Mouse (Mus musculus): ENCODE measurements around the gene Kcnip1. TPM values are rescaled to one million over a fixed set of nuclear protein-coding genes. Genes with fewer than 3 reads are reported as not detected.
A peak's percentile ranks its signal among the peaks of the same experiment; 100 is the strongest.

Gene Kcnip1
- polyA plus RNA-seq, 1 experiment from 2014 or later, result not detected

DNA sequence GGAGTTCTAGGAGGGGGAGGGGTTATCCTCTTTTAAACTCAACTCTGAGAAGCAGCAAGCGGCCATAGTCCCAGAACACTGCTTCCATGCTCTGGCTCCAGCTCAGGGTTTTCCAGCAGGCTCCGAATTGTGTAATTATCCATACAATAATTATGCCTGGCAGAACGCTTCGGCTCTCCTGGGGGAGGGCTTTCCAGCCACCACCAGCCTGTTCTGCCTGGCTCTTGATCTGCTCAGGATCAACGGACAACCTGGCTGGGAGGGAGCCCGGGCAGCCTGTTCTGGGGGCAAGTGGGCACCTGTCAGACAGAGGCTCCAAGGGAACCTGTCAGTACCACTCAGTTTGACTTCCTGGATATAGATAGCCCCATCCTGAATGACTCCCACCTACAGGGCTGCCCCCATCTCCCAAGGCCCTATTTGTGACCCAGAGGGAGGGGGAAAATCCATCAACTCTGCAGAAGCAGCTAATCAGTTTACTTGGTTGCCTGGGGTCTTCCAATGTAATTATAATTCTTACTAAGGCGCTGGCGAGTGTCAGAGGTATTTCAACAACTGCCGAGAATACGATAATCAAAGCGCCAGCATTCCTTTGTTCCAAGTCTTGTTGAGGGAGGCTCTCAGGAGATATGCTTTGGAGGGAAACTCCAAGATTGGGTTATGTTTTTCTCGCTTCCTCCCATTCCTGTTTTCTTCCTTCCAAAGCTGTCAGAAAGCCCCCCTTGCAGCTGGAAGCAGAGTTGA lies 165.7 kb downstream of the Kcnip1 start:
- WGBS, result 40% methylated on average over 12 of the region's 12 CpGs
- ATAC-seq (replicated peaks; ENCODE audit: insufficient number of reproducible peaks, insufficient read depth, low FRiP score, low read depth), result no peak; the same call in 1 of the 2 replicates
- no peak overlapping the region for H3K27ac ChIP-seq
- no peak overlapping the region for H3K4me2 ChIP-seq
- H3K9me3 ChIP-seq (replicated peaks), result no peaks in the 10 kb centered on the region
- H3K4me1 ChIP-seq (replicated peaks), result no peaks in the 10 kb centered on the region
- H3K9ac ChIP-seq, result no peak overlapping the region
- H3K4me3 ChIP-seq, result no peak overlapping the region
- H3K27me3 ChIP-seq, result no peaks in the 10 kb centered on the region
- no peaks in the 10 kb centered on the region for H3K36me3 ChIP-seq

DNA sequence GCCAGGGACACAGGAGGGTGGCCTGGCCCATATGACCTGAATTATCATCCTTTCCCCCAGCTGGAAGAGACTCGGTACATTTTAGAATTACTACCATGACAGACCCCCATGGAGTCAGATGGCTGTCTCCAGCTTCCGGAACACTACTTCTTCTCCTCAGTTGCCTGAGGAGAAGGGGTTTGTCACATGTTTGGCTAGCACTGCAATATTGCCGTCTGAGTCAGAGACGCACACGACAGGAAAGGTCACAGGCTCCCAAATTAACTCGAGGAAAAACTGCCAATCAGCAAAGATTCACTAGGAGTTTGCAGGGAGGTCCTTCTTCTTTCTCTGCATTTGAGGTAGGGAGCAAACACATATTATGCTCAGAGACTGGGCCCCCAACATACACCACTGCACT lies 168.2 kb downstream of the Kcnip1 start:
- Histone ChIP-seq H3K9me3 (replicated peaks) (no peaks in the 10 kb centered on the region), H3K27me3 (no peaks in the 10 kb centered on the region), H3K36me3 (no peaks in the 10 kb centered on the region), H3K9ac (no peak overlapping the region), H3K4me2 (no peak overlapping the region), H3K4me3 (no peak overlapping the region), H3K27ac (no peak overlapping the region), H3K4me1 (replicated peaks) (no peaks in the 10 kb centered on the region)
- 38% methylated on average over 6 of the region's 6 CpGs for WGBS
- no peak for ATAC-seq (replicated peaks; ENCODE audit: insufficient number of reproducible peaks, insufficient read depth, low FRiP score, low read depth)

DNA sequence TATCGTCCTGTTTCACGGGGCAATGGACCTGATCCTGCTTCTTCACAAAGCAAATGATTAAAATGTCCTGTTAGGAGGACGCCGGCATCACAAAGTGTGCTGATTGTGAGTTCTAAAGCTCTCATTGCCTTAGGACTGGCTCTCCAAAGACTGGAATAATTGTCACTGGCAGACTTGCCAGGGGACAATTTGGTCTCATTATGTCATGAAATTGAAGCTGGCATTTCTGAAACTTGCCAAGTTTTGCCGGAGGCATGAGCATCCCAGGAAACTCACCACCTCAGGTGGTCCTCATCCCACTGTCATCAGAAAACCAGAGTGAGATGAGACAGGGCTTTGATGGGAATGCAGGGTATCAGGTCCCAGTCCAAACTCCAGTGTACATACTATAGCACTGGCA lies 171.6 kb downstream of the Kcnip1 start:
- no peak overlapping the region for H3K27ac ChIP-seq
- H3K36me3 ChIP-seq, result no peaks in the 10 kb centered on the region
- peaks cover 2% of the 10 kb centered on the region; the same call in 1 of the 2 replicates for H3K4me1 ChIP-seq (replicated peaks)
- H3K27me3 ChIP-seq, result peaks cover 2% of the 10 kb centered on the region; the same call in 1 of the 2 replicates
- H3K4me3 ChIP-seq, result no peak overlapping the region
- H3K9me3 ChIP-seq (replicated peaks), result no peaks in the 10 kb centered on the region
- H3K9ac ChIP-seq, result no peak overlapping the region
- 86% methylated on average over 5 of the region's 5 CpGs for WGBS
- no peak for ATAC-seq (replicated peaks; ENCODE audit: insufficient number of reproducible peaks, insufficient read depth, low FRiP score, low read depth)
- H3K4me2 ChIP-seq, result no peak overlapping the region

DNA sequence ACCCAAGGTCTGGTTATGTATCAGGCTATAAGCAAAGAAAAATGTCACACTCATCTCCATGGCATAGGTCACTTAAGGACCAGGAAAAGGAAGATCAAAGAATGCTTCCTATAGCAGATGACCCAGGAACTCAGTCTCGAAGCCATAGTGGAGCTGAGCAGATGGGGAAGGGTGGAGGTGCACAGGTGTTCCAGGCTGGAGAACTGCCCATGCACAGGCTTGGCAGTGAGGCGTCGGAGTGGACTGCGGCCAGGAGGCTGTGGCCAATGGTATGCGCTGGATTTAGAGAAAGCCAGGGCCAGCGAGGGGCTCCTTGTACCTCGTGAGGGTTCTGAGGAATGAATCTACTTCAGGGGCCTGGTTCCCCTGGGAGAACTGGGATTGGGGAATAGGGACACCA lies 172.1 kb downstream of the Kcnip1 start:
- peaks cover 5% of the 10 kb centered on the region; the same call in 1 of the 2 replicates for H3K4me1 ChIP-seq (replicated peaks)
- no peak overlapping the region for H3K9ac ChIP-seq
- no peaks in the 10 kb centered on the region for H3K36me3 ChIP-seq
- WGBS, result 76% methylated on average over 7 of the region's 7 CpGs
- H3K4me2 ChIP-seq, result no peak overlapping the region
- H3K4me3 ChIP-seq, result no peak overlapping the region
- no peak for ATAC-seq (replicated peaks; ENCODE audit: insufficient number of reproducible peaks, insufficient read depth, low FRiP score, low read depth)
- H3K9me3 ChIP-seq (replicated peaks), result no peaks in the 10 kb centered on the region
- peaks cover 6% of the 10 kb centered on the region; the same call in 1 of the 2 replicates for H3K27me3 ChIP-seq
- no peak overlapping the region for H3K27ac ChIP-seq

DNA sequence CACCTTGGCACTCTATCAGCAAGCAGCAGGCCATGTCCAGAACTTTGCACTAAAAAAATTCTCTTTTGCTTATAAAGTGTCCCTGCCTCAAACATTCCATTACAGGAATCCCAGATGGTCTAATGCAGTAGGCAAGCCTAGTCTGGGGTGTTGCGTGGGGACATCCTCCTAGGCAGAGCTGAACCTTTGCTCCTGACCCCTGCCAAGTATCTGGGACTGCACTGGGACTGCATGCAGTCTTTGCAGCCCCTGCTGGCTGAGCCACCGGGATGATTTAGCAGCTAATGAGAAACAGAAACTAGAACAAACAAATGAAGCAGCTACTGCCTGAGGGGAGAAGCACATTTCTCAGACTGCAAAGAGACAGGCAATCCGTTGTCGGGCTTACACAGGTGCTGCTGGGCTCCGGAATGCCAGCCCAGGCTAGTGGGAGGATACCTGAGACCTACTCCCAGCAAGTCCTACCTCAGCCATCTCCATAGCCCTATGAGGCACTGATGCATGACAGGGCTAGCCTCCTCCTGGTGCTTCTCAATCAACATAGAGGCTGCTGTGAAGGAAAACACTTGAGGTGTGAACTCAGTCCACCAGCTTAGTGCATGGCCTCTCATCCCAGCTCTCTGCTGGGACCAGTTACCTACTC lies 174.0 kb downstream of the Kcnip1 start:
- Histone ChIP-seq H3K36me3 (no peaks in the 10 kb centered on the region), H3K4me2 (no peak overlapping the region), H3K9ac (no peak overlapping the region), H3K4me1 (replicated peaks) (peaks cover 5% of the 10 kb centered on the region; the same call in 1 of the 2 replicates), H3K27me3 (peaks cover 6% of the 10 kb centered on the region; the same call in 1 of the 2 replicates), H3K9me3 (replicated peaks) (no peaks in the 10 kb centered on the region), H3K4me3 (no peak overlapping the region), H3K27ac (no peak overlapping the region)
- no peak for ATAC-seq (replicated peaks; ENCODE audit: insufficient number of reproducible peaks, insufficient read depth, low FRiP score, low read depth)
- 33% methylated on average over 5 of the region's 5 CpGs for WGBS

DNA sequence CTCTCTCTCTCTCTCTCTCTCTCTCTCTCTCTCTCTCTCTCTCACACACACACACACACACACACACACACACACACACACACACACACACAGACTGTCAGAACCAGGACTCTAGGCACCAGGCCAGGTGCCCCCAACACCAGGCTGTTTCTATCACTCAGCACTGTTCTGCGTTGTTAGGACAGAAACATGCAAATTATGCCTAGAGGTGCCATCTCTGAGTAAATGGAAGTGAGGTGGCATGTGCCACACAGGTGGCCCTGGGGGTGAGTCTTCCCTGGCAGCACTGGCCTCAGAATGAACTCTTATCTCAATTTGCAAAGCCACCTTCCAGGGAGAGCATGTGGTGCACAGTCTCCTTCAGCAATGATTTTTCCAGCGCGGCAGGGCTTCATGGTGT lies 176.9 kb downstream of the Kcnip1 start:
- Histone ChIP-seq H3K9ac (no peak overlapping the region), H3K4me2 (no peak overlapping the region), H3K27ac (no peak overlapping the region), H3K4me1 (replicated peaks) (peaks cover 5% of the 10 kb centered on the region; the same call in 1 of the 2 replicates), H3K36me3 (no peaks in the 10 kb centered on the region), H3K9me3 (replicated peaks) (no peaks in the 10 kb centered on the region), H3K27me3 (peaks cover 6% of the 10 kb centered on the region; the same call in 1 of the 2 replicates), H3K4me3 (no peak overlapping the region)
- WGBS, result 33% methylated on average over 3 of the region's 3 CpGs
- ATAC-seq (replicated peaks; ENCODE audit: insufficient number of reproducible peaks, insufficient read depth, low FRiP score, low read depth), result no peak

DNA sequence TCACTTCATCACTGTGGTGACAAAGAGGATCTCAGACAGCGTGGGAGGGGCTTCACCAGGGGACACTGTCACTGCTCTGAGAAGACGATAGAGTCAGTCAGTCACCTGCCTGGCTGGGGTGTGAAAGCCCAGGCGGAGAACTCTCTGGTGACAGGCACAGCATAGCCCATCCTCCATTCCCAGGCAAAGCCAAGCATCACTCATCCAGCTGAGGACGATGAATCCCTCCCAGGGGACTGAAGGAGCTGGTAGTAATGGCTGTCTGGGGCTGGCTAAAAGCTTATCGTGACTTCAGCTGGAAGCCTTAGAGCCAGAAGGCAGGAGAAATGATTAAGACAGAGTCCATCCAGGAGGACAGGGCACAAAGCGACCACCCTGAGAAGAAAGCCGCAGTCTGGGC lies 182.8 kb downstream of the Kcnip1 start:
- no peak overlapping the region for H3K4me3 ChIP-seq
- no peaks in the 10 kb centered on the region for H3K9me3 ChIP-seq (replicated peaks)
- no peaks in the 10 kb centered on the region for H3K36me3 ChIP-seq
- no peaks in the 10 kb centered on the region for H3K27me3 ChIP-seq
- 43% methylated on average over 7 of the region's 7 CpGs for WGBS
- no peak overlapping the region for H3K4me2 ChIP-seq
- ATAC-seq (replicated peaks; ENCODE audit: insufficient number of reproducible peaks, insufficient read depth, low FRiP score, low read depth), result 0 out of 2 replicates have a peak, but pooled peaks have one; percentile 35
- no peaks in the 10 kb centered on the region for H3K4me1 ChIP-seq (replicated peaks)
- no peak overlapping the region for H3K27ac ChIP-seq
- H3K9ac ChIP-seq, result no peak overlapping the region

DNA sequence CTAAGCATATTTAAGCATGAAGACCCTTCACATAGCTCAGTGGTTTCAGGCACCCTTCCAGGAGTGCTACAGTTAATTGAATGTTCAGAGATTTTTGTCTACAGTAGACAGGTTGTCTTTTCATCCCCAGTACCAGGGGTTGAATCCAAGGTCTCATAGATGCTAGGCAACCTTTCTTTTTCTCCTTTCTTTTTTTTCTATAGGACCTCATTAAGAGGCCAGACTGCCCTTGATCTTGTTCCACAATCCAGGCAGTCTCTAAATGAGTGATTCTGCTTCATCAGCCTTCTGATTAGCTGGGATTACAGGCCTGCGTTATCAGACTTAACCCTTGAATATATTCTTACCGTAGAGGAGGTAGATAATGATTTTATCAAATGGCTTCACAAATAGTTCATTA lies 189.9 kb downstream of the Kcnip1 start:
- Histone ChIP-seq H3K4me2 (no peak overlapping the region), H3K36me3 (no peaks in the 10 kb centered on the region), H3K27ac (no peak overlapping the region), H3K9ac (no peak overlapping the region), H3K9me3 (replicated peaks) (no peaks in the 10 kb centered on the region), H3K4me1 (replicated peaks) (no peaks in the 10 kb centered on the region), H3K4me3 (no peak overlapping the region), H3K27me3 (no peaks in the 10 kb centered on the region)
- ATAC-seq (replicated peaks; ENCODE audit: insufficient number of reproducible peaks, insufficient read depth, low FRiP score, low read depth), result no peak
- 73% methylated on average over 2 of the region's 2 CpGs for WGBS

DNA sequence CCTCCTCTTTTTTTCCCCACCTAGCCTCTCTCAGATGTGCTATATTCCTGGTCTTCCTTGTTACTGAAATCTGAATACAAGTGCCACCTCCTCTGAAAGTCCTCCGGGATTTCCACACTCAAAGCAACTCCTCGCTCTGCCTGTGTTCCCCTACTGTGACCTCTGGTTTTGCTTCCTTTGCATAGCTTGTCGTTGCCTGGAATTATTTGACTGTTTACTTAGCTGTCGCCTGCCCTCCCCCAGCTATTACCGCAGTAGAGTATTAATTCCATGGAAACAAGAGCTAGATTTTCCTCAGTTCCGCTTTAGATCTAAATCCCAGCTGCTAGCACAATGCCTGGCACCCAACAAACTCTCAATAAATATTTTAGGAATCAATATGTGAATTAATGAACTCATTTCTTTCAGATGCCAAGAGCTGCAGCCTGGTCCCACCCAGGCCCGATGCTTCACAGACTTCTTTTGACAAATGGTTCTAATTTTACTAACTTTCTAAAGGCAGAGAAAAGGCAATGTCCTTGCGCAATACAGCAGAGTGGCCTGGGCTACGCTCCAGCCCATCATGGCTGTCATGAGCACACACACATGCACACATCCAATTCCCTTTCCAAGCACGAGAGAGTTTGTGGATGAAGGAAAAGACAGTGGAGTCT lies 192.4 kb downstream of the Kcnip1 start:
- ATAC-seq (replicated peaks; ENCODE audit: insufficient number of reproducible peaks, insufficient read depth, low FRiP score, low read depth), result no peak
- Histone ChIP-seq H3K9ac (no peak overlapping the region), H3K4me3 (no peak overlapping the region), H3K4me1 (replicated peaks) (no peaks in the 10 kb centered on the region), H3K4me2 (no peak overlapping the region), H3K27ac (no peak overlapping the region), H3K27me3 (no peaks in the 10 kb centered on the region), H3K36me3 (no peaks in the 10 kb centered on the region), H3K9me3 (replicated peaks) (no peaks in the 10 kb centered on the region)
- 62% methylated on average over 10 of the region's 10 CpGs for WGBS

DNA sequence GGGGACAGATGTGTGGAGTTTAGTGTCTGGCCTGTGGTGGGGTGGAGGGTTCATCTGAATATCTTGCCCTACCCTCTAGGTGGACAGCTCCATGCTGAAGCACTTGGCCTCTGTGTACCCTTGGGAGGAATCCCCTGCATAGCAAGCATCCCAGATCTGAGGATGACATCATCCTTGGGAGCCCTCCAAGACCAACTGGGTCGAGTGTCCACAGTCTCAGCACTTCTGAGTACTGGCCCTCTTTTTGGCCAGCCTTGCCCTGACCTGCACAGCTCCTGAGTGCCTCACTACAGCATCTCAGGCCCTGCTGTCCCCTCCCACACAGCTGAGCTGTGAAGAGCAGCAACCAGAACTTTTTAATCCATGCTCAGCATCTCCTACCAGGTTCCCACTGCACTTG lies 193.0 kb downstream of the Kcnip1 start:
- no peak for ATAC-seq (replicated peaks; ENCODE audit: insufficient number of reproducible peaks, insufficient read depth, low FRiP score, low read depth)
- H3K27me3 ChIP-seq, result no peaks in the 10 kb centered on the region
- H3K9ac ChIP-seq, result no peak overlapping the region
- H3K4me3 ChIP-seq, result no peak overlapping the region
- no peak overlapping the region for H3K27ac ChIP-seq
- H3K36me3 ChIP-seq, result no peaks in the 10 kb centered on the region
- no peak overlapping the region for H3K4me2 ChIP-seq
- H3K4me1 ChIP-seq (replicated peaks), result no peaks in the 10 kb centered on the region
- 7% methylated on average over 1 of the region's 1 CpGs for WGBS
- no peaks in the 10 kb centered on the region for H3K9me3 ChIP-seq (replicated peaks)

DNA sequence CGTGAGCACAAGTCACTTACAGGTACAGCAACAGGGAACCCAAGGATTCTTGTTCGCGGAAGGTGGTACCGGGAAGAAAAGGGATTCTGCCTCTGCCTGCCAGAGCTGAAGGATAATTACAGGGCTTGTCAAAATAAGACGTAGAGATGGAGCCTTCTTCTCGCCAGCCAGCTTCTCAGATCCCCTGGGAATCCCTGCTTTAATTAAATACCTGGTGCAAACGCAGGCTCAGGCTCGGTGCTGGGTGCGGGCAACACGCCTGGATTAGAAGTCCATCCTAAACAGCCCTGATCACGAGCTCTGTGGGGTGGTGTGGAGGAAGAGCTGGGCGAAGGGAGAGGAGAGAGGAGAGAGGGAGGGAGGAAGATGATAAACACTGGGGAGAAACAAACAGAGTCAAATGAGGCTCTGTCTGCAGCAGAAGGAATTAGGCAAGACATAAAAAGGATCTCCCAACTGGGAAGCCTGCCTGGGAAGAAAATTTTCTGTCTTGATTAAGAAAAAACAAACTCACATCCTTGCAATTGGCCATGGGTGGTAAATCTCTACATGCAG lies 194.8 kb downstream of the Kcnip1 start:
- Histone ChIP-seq H3K4me2 (no peak overlapping the region), H3K27ac (no peak overlapping the region), H3K4me1 (replicated peaks) (no peaks in the 10 kb centered on the region), H3K4me3 (no peak overlapping the region), H3K27me3 (no peaks in the 10 kb centered on the region), H3K9ac (no peak overlapping the region), H3K36me3 (no peaks in the 10 kb centered on the region), H3K9me3 (replicated peaks) (no peaks in the 10 kb centered on the region)
- WGBS, result 49% methylated on average over 12 of the region's 12 CpGs
- no peak for ATAC-seq (replicated peaks; ENCODE audit: insufficient number of reproducible peaks, insufficient read depth, low FRiP score, low read depth)

Data from heart, embryonic 15.5 days (tissue).